Mouse (Mus musculus) midbrain, embryonic 15.5 days (tissue): Measurements from ENCODE around the gene Arfgap1. TPM values are rescaled to one million over a fixed set of nuclear protein-coding genes. Genes with fewer than 3 reads are reported as not detected.

Source experiments
- ATAC-seq: fragments of 200-750 bp; cut with Nextera tagmentation; replicated peaks from 2 replicates; pipeline ENCODE4 v1.8.0; 2017; ENCODE audit warnings: moderate TSS enrichment
- H3K27ac ChIP-seq: fragments of 300-500 bp; sonication (generic); 2 replicates; pipeline ENCODE4 v1.5.1; 2015; ENCODE audit warnings: mild to moderate bottlenecking, inconsistent platforms
- H3K27me3 ChIP-seq: fragments of 300-500 bp; sonication (generic); replicated peaks from 2 replicates; pipeline ENCODE4 v1.6.1; 2015; ENCODE audit warnings: inconsistent platforms
- H3K36me3 ChIP-seq: fragments of 300-500 bp; sonication (generic); replicated peaks from 2 replicates; pipeline ENCODE4 v1.6.1; 2015; ENCODE audit warnings: inconsistent platforms
- H3K4me1 ChIP-seq: fragments of 300-500 bp; sonication (generic); 2 replicates; pipeline ENCODE4 v1.6.1; 2015; ENCODE audit warnings: inconsistent platforms
- H3K4me2 ChIP-seq: fragments of 300-500 bp; sonication (generic); 2 replicates; pipeline ENCODE4 v1.6.1; 2015; ENCODE audit warnings: inconsistent platforms, mild to moderate bottlenecking, moderate library complexity
- H3K4me3 ChIP-seq: fragments of 300-500 bp; sonication (generic); 2 replicates; pipeline ENCODE4 v1.5.1; 2015; ENCODE audit warnings: mild to moderate bottlenecking, inconsistent platforms
- H3K9ac ChIP-seq: fragments of 300-500 bp; sonication (generic); 2 replicates; pipeline ENCODE4 v1.6.1; 2015; ENCODE audit warnings: mild to moderate bottlenecking, inconsistent platforms
- H3K9me3 ChIP-seq: fragments of 300-500 bp; sonication (generic); 2 replicates; pipeline ENCODE4 v1.6.1; 2016; ENCODE audit warnings: inconsistent platforms
- WGBS: fragments of 180-500 bp; shearing (Covaris S2); methylation state at CpG from one replicate; pipeline ENCODE4 v1.1.7; 2015; ENCODE audit warnings: mixed read lengths; 5-methylcytosine and 5-hydroxymethylcytosine counted together
- polyA plus RNA-seq: library from polyadenylated mRNA; unstranded; fragments of >200 nt; fragmentation: Nextera tagmentation; extraction: Ambion mirVana; gene quantifications from 2 replicates; pipeline ENCODE4 v1.2.1, GENCODE M21; 2015

Arfgap1 gene
- polyA plus RNA-seq, 1 experiment from 2014 or later, result 126 TPM

DNA sequence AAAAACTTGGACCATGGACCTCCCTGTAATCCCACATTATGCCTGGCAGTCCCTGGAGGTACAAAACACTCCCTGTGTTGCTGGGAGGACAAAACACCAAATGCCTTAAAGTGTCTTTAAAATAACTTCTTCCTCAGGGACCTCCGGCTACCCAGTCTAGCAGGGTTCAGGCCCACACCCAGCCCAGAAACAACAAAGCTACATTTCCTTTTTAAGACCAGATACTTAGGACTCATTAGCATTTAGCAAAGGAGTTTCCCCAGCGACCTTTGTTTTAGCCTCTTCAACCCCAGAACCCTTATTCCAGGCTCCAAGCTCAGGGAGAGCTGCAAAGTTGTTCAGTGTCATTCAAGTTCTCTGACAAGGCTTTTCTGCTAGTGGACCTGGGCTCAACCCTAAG lies 13.4 kb upstream of the Arfgap1 start:
- Histone ChIP-seq H3K4me2 (peak overlapping the region; percentile 75), H3K4me1 (peaks cover 38% of the 10 kb centered on the region)
- ATAC-seq, result no peak

DNA sequence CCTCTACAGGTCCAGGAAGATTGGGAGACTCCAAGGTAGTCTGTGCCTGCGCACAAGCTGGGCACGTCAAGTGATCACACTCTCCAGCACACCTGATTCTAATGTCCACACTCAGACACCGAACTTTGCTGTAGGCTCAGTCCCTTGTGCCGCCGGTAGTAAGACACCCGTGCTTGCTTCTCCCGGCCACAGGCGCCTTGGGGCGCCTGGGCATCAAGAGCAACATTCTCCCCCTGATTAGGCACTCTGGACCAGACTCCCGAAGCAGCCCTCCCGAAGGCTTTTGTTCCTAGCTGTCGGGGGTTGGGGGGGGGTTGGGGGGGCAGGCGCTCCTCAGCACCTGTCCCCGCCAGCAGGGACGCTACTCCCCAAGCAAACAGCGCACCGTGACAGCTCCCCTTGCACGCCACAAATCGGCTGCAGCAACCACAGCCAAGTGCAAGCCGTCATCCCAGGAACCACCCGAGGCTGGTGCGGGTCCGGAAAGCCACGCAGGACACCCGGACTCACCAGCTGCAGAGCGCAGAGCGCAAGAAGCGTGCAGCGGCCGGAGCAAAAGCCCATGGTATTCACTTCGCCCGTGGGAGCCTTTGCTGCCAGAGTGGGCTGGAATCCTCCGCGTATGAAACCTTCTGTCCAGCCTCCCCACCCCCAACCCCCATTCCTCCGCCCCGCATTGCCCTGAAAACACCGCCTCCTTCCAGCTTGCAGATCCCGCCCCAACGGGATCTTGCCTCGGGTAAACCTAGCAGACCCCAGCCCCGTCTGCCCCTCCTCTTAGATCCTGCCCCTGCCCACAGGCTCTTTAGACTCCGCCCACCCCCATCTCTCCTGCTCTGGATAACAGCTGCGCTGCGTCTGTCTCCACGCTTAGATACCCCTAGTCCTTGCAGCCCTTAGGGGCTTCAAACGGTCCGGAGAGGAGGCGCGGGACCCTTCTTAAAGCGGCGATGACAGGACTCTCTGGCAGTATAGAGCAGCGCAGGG lies 12.7 kb upstream of the Arfgap1 start, which contains the start of gene Nkain4:
Gene Nkain4 (minus strand): TSS at position 639 of the 987 bp plus-strand sequence.
- Histone ChIP-seq H3K4me1 (peaks cover 38% of the 10 kb centered on the region), H3K36me3 (no peaks in the 10 kb centered on the region), H3K27me3 (no peaks in the 10 kb centered on the region), H3K4me3 (peak within 1 kb of the TSS; percentile 60), H3K9ac (peak within 1 kb of the TSS; percentile 66), H3K4me2 (peak within 1 kb of the TSS; percentile 75), H3K9me3 (no peaks in the 10 kb centered on the region), H3K27ac (peak within 1 kb of the TSS; percentile 87)
- WGBS, result under 1% methylated on average over 52 of the region's 52 CpGs
- ATAC-seq, result peak; percentile 93

More for the DNA sequence above, 13.4 kb upstream of the Arfgap1 start:
- no peaks in the 10 kb centered on the region for H3K36me3 ChIP-seq
- H3K9ac ChIP-seq, result peak overlapping the region; percentile 66
- H3K4me3 ChIP-seq, result peak overlapping the region; percentile 60
- peak overlapping the region; percentile 87 for H3K27ac ChIP-seq
- no peaks in the 10 kb centered on the region for H3K9me3 ChIP-seq
- WGBS, result 4% methylated on average over 2 of the region's 2 CpGs
- H3K27me3 ChIP-seq, result no peaks in the 10 kb centered on the region

DNA sequence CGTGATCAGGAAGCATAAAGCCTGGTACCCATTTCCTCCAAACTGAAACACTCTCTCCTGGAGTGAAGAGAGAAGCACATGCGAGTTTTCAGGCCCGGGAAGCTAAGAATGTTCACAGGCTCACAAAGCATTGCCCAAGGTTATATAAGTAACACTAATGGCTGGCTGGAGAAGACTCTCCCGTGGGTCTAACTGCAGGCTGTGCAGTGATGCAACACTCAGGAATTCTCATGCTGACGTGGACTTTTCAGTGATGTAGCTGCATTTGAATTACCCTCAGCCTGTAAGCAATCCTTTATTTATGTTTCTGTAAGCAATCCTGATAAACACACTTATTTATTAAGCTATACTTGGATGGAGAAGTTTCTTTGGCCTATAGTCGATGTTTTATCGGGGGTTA lies 7.4 kb upstream of the Arfgap1 start:
- no peak overlapping the region for H3K27ac ChIP-seq
- no peak overlapping the region for H3K4me3 ChIP-seq
- H3K36me3 ChIP-seq, result no peaks in the 10 kb centered on the region
- H3K27me3 ChIP-seq, result no peaks in the 10 kb centered on the region
- H3K4me1 ChIP-seq, result peaks cover 10% of the 10 kb centered on the region
- ATAC-seq, result no peak
- no peaks in the 10 kb centered on the region for H3K9me3 ChIP-seq
- 79% methylated on average over 7 of the region's 7 CpGs for WGBS
- no peak overlapping the region for H3K9ac ChIP-seq
- H3K4me2 ChIP-seq, result no peak overlapping the region

DNA sequence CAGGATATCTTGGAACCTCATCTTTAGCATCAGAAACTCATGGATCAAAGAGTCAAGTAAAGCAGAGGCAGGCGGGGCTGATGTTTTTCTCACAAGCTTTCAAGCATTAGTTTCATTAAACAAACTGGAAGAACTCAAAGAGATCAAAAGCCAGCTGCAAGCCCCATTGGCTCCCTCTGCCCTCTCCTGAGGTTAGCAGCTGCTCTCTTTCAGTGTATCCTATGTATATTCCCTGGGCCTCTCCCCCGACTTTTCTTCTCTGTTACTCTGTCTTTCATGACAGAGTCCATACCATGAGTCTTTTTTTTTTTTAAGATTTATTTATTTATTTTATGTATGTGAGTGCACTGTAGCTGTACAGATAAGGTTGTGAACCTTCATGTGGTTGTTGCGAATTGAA lies 6.8 kb upstream of the Arfgap1 start:
- H3K9me3 ChIP-seq, result no peaks in the 10 kb centered on the region
- H3K27ac ChIP-seq, result no peak overlapping the region
- no peak overlapping the region for H3K9ac ChIP-seq
- no peaks in the 10 kb centered on the region for H3K27me3 ChIP-seq
- WGBS, result 83% methylated on average over 3 of the region's 3 CpGs
- no peak overlapping the region for H3K4me2 ChIP-seq
- H3K4me1 ChIP-seq, result peaks cover 5% of the 10 kb centered on the region
- H3K4me3 ChIP-seq, result no peak overlapping the region
- no peak for ATAC-seq
- H3K36me3 ChIP-seq, result no peaks in the 10 kb centered on the region

DNA sequence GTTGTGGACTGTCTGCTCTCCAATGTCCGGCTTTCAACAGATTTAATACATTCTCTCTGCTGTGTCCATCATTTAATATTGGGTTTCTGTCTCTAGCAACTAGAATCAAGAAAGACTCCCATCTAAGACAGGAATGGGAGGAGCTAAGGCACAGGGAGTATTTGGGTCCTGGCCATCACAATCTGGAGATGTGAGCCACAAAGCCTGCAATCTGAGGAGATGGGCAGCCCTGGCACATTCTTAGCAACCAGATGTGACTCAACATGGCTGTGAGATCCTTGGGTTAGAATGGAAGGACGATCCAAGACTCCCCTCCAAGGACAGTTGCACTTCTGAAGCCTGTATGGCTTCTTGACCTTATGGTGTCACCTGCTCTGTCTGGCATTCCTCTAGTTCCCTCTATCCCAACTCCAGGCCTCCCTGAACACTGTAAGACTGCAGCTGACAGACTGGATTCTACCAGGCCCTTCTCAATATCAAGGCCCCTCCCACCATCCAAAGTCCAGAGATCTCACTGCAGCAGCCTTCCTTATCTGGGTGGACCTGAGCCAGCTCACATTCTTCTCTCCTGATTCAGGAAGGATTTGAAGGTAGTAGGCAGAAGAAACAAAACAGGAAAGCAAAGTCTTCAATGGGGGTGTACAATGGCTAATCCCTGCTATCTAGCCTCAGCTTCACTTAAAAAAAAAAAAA lies 4.3 kb upstream of the Arfgap1 start:
- ATAC-seq, result no peak
- peaks cover 16% of the 10 kb centered on the region for H3K4me1 ChIP-seq
- no peaks in the 10 kb centered on the region for H3K9me3 ChIP-seq
- H3K9ac ChIP-seq, result no peak overlapping the region
- no peaks in the 10 kb centered on the region for H3K27me3 ChIP-seq
- no peak overlapping the region for H3K4me2 ChIP-seq
- WGBS, result 76% methylated on average over 2 of the region's 2 CpGs
- no peaks in the 10 kb centered on the region for H3K36me3 ChIP-seq
- H3K4me3 ChIP-seq, result no peak overlapping the region
- no peak overlapping the region for H3K27ac ChIP-seq

DNA sequence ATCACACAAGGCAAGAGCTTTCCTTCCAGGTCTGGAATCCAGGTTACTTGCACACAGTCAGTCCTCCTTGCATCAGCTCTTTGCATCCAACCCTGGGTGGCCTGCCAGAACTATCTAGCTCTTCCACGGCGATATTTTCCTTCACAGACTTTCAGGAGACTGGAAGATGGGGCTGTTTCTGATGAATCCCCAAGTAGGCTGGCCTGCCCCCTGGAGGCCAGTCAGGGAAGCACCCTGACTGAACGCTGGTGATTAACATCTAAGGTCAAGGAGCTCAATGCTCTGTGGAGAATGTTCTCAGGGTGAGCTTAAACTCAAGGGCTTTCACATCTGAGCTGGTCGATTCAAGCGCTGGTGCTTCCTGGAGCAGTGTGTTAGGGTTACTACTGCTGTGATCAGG lies 3.1 kb upstream of the Arfgap1 start:
- no peak for ATAC-seq

DNA sequence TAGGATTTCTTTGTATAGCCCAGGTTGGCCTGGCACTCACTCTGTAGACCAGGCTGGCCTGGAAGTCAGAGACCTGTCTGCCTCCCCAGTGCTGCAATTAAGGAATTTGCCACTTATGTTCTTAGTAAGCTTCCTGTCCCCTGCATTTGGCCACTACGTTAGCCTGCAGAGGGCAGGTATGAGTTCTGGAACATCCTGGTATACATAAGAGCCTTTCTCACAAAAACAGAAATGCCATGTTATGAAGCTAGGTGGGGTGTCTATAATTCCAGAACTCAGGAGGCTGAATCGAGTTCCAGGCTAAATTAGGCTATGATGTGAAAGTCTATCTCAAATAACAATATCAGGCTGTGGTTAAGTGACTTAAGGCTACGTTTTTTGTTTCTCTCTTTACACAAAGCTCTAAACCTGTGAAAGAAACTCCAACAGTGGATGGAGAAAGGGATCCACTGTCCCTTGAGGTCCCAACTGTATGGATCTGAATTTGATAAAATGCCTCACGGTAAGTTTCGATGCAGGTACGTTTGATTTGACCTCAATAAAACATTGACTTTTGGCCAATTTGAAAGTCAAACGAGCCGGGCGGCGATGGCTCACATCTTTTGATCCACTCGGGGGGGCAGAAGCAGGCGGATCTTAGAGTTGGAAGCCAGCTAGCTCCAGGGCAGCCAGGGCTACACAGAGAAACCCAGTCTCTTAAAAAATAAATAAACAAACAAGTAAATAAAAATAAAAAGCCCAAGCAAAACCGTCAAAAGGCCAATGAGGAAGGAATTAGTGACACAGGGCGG lies 738 bp upstream of the Arfgap1 start:
- 13% methylated on average over 14 of the region's 14 CpGs for WGBS
- no peaks in the 10 kb centered on the region for H3K27me3 ChIP-seq
- peak overlapping the region; percentile 84 for H3K4me3 ChIP-seq
- H3K27ac ChIP-seq, result peak overlapping the region; percentile 86
- H3K9me3 ChIP-seq, result no peaks in the 10 kb centered on the region
- no peak for ATAC-seq
- peaks cover 29% of the 10 kb centered on the region for H3K4me1 ChIP-seq
- peak overlapping the region; percentile 87 for H3K4me2 ChIP-seq
- peak overlapping the region; percentile 90 for H3K9ac ChIP-seq
- H3K36me3 ChIP-seq, result peaks cover 5% of the 10 kb centered on the region; the same call in 1 of the 2 replicates

More for the DNA sequence above, 3.1 kb upstream of the Arfgap1 start:
- no peaks in the 10 kb centered on the region for H3K36me3 ChIP-seq
- H3K4me1 ChIP-seq, result peaks cover 26% of the 10 kb centered on the region
- no peaks in the 10 kb centered on the region for H3K27me3 ChIP-seq
- no peak overlapping the region for H3K27ac ChIP-seq
- H3K9ac ChIP-seq, result no peak overlapping the region
- no peak overlapping the region for H3K4me3 ChIP-seq
- H3K9me3 ChIP-seq, result no peaks in the 10 kb centered on the region
- WGBS, result 3% methylated on average over 5 of the region's 5 CpGs
- no peak overlapping the region for H3K4me2 ChIP-seq

DNA sequence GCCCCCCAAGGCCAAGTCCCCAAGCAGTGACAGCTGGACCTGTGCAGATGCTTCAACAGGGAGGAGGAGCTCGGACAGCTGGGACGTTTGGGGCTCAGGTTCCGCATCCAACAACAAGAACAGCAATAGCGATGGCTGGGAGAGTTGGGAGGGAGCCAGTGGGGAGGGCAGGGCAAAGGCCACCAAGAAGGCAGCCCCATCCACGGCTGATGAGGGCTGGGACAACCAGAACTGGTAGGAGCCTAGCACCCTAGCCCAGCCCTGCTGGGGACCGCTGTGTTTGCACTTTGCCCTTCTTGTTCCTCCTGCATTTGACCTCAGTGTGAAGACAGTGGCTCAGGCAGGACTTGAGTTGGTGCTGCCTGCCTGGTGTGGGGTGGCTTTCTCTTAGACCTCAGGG lies 14.1 kb downstream of the Arfgap1 start:
- Histone ChIP-seq H3K4me1 (no peaks in the 10 kb centered on the region), H3K36me3 (peaks cover 59% of the 10 kb centered on the region), H3K27me3 (no peaks in the 10 kb centered on the region), H3K9me3 (no peaks in the 10 kb centered on the region), H3K9ac (no peak overlapping the region), H3K4me2 (no peak overlapping the region), H3K4me3 (no peak overlapping the region), H3K27ac (no peak overlapping the region)
- ATAC-seq, result no peak
- WGBS, result 86% methylated on average over 6 of the region's 6 CpGs

DNA sequence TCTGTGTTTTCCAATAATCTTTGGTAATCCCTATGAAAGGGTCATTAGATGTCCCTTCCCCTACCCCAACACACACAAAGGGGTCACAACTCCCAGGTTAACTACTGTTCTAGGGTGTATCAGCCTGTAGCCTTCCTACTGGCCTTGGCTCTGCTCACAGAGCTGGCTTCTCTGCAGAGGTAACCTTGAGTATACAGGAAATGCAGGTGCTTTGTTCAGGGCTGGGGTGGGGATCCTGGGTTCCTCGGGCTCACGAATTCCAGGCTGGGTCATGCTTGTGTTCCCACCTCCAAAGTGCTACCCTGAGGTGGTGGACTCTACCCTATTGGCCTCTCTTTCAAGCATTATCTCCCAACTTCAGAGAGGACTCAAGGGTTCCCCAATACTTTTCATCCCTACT lies 18.6 kb downstream of the Arfgap1 start:
- no peaks in the 10 kb centered on the region for H3K27me3 ChIP-seq
- H3K27ac ChIP-seq, result no peak overlapping the region
- no peak overlapping the region for H3K4me3 ChIP-seq
- no peak overlapping the region for H3K9ac ChIP-seq
- H3K36me3 ChIP-seq, result peaks cover 23% of the 10 kb centered on the region; the same call in 1 of the 2 replicates
- no peak for ATAC-seq
- no peaks in the 10 kb centered on the region for H3K9me3 ChIP-seq
- 0 out of 2 replicates have a peak, but pooled peaks cover 6% of the 10 kb centered on the region for H3K4me1 ChIP-seq
- no peak overlapping the region for H3K4me2 ChIP-seq
- 83% methylated on average over 2 of the region's 2 CpGs for WGBS

DNA sequence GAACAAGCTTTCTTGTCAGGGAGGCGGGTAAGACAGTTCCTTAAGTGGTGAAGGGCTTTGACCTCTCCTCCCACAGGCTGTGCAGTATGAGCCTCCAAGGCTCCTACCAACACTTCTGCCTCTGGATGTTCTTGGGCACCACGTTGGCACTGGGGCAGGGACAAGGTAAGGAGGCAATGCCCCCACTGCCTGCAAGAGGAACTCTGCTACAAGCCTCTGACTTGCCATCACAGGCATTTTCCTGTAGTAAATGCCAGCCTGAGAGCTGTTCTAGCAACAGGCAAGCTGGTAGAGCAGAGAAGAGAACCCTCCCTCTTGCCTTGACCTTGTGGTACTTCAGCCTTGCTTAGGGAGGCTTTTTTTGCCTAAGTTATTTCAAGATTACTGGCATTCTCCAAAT lies 19.4 kb downstream of the Arfgap1 start, which contains the start of gene Col20a1:
Gene Col20a1 (plus strand): TSS at position 87 of the 400 bp plus-strand sequence.
- ATAC-seq, result no peak
- Histone ChIP-seq H3K4me2 (no peak within 1 kb of the TSS), H3K27ac (no peak within 1 kb of the TSS), H3K27me3 (no peaks in the 10 kb centered on the region), H3K9ac (no peak within 1 kb of the TSS), H3K9me3 (no peaks in the 10 kb centered on the region), H3K36me3 (peaks cover 16% of the 10 kb centered on the region; the same call in 1 of the 2 replicates), H3K4me3 (no peak within 1 kb of the TSS), H3K4me1 (0 out of 2 replicates have a peak, but pooled peaks cover 6% of the 10 kb centered on the region)
- whole genome bisulfite sequencing, result 66% methylated on average over 2 of the region's 2 CpGs

DNA sequence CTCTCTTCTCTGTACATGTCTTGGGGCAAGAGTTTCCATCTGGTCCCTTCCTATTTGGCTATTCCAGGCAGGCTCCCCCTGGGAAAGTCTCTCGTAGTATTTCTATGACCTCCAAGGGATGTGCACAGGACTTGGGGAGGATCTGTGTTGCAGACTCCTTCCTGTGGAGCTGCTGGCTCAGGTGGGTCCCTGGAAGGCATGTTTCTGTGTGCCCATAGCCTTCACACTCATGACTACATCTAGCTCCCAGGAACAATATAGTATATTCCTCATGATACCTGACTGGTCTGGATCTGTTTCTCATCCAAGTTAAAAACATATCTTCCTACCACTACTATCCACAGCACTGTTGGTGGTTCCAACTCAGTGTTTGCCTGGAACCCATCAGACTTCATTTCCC lies 20.0 kb downstream of the Arfgap1 start:
- Histone ChIP-seq H3K27ac (no peak overlapping the region), H3K4me2 (no peak overlapping the region), H3K36me3 (peaks cover 11% of the 10 kb centered on the region; the same call in 1 of the 2 replicates), H3K9me3 (no peaks in the 10 kb centered on the region), H3K4me3 (no peak overlapping the region), H3K9ac (no peak overlapping the region), H3K27me3 (no peaks in the 10 kb centered on the region), H3K4me1 (0 out of 2 replicates have a peak, but pooled peaks cover 6% of the 10 kb centered on the region)
- ATAC-seq, result no peak
- 64% methylated on average over 1 of the region's 1 CpGs for WGBS
